Mouse (Mus musculus) testis, adult 2 months (tissue): ENCODE results near the gene Milr1.

Source experiments
- CTCF ChIP-seq: fragments of 200-500 bp; IDR thresholded peaks from 2 replicates; pipeline ENCODE4 v1.5.1; 2012; ENCODE audit warnings: low read depth, mild to moderate bottlenecking, inconsistent platforms, low read length, moderate library complexity; ENCODE audit not compliant: control insufficient read depth, insufficient read depth, insufficient replicate concordance
- POLR2A ChIP-seq: fragments of 200-500 bp; IDR thresholded peaks from 2 replicates; pipeline ENCODE4 v1.6.1; 2012; ENCODE audit warnings: low read depth, mild to moderate bottlenecking, inconsistent platforms, low read length, moderate library complexity; ENCODE audit not compliant: control insufficient read depth

GRCm38 (mm10) chr11:106766611-106767162 is 15.7 kb downstream of the Milr1 start:
- no peak for TF ChIP-seq POLR2A
- TF ChIP-seq CTCF = no peak
